Mouse (Mus musculus) intestine, postnatal 0 days (tissue): ENCODE measurements around the gene Ncor1. TPM values are rescaled to one million over a fixed set of nuclear protein-coding genes. Genes with fewer than 3 reads are reported as not detected.

Experiments
- ATAC-seq: fragments of 200-750 bp; cut with Nextera tagmentation; 2 replicates; pipeline ENCODE4 v1.8.0; 2017; ENCODE audit warnings: mild to moderate bottlenecking, moderate TSS enrichment, moderate library complexity
- H3K27ac ChIP-seq: fragments of 300-500 bp; sonication (generic); 2 replicates; pipeline ENCODE4 v1.5.1; 2014; ENCODE audit warnings: mild to moderate bottlenecking, low read depth, low read length, moderate library complexity
- H3K27me3 ChIP-seq: fragments of 300-500 bp; sonication (generic); replicated peaks from 2 replicates; pipeline ENCODE4 v1.6.1; 2014; ENCODE audit warnings: low read length, mixed read lengths; ENCODE audit not compliant: control insufficient read depth, insufficient read depth
- H3K36me3 ChIP-seq: fragments of 300-500 bp; sonication (generic); 2 replicates; pipeline ENCODE4 v1.6.1; 2014; ENCODE audit warnings: mild to moderate bottlenecking, moderate library complexity; ENCODE audit not compliant: control insufficient read depth, insufficient read depth
- H3K4me1 ChIP-seq: fragments of 300-500 bp; sonication (generic); replicated peaks from 2 replicates; pipeline ENCODE4 v1.6.1; 2014; ENCODE audit warnings: antibody characterized with exemption, low read length, mixed read lengths; ENCODE audit not compliant: control insufficient read depth, insufficient read depth
- H3K4me2 ChIP-seq: fragments of 300-500 bp; sonication (generic); replicated peaks from 2 replicates; pipeline ENCODE4 v1.6.1; 2014; ENCODE audit warnings: low read depth, mild to moderate bottlenecking, moderate library complexity
- H3K4me3 ChIP-seq: fragments of 300-500 bp; sonication (generic); 2 replicates; pipeline ENCODE4 v1.5.1; 2014; ENCODE audit warnings: low read depth, low read length
- H3K9ac ChIP-seq: fragments of 300-500 bp; sonication (generic); 2 replicates; pipeline ENCODE4 v1.6.1; 2014; ENCODE audit warnings: mild to moderate bottlenecking, low read depth, low read length
- H3K9me3 ChIP-seq: fragments of 300-500 bp; sonication (generic); 2 replicates; pipeline ENCODE4 v1.6.1; 2016; ENCODE audit warnings: mixed run types; ENCODE audit not compliant: control insufficient read depth
- CTCF ChIP-seq: sonication (generic); IDR thresholded peaks from 2 replicates; pipeline ENCODE4 v1.5.1; 2016; ENCODE audit warnings: low read depth, mild to moderate bottlenecking, control low read depth, antibody characterized with exemption, moderate library complexity
- WGBS: fragments of 180-500 bp; shearing (Covaris S2); extraction: QIAGEN DNeasy Blood & Tissue Kit; methylation state at CpG from one replicate; pipeline ENCODE4 v1.1.7; 2014; 5-methylcytosine and 5-hydroxymethylcytosine counted together
- polyA plus RNA-seq: library from polyadenylated mRNA; unstranded; fragments of >200 nt; fragmentation: Nextera tagmentation; extraction: Ambion mirVana; gene quantifications from 2 replicates; pipeline ENCODE4 v1.2.1, GENCODE M21; 2015

The Ncor1 gene
- polyA plus RNA-seq, 1 experiment from 2014 or later: 114 TPM

DNA sequence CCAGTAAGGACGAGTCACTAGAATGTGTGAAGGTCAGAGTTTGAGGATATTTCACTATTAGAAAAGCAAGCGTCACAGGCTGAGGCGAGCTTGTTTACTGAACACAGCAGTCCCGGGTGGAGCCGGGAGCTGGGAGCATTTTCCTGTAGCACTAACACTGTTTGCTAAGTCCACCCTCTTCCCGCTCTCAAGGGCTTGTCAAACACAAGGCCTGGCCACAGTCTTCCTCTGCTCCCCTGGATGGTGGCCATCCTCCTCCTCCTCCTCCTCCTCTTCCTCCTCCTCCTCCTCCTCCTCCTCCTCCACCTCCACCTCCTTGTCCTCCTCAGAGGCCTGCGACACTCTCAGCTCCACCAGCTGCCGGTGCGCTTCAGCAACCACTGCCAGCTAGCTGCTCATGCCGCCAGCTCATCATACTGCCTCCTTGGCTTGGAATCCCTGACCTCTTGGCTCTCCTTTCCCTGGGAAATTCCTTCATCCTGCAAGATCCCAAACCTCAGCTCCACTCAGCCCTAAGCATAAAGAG is 37.0 kb upstream of the Ncor1 start:
- Histone ChIP-seq H3K9me3 (no peaks in the 10 kb centered on the region), H3K27ac (peak overlapping the region; percentile 86), H3K4me3 (no peak overlapping the region), H3K27me3 (no peaks in the 10 kb centered on the region), H3K4me1 (peaks cover 14% of the 10 kb centered on the region), H3K36me3 (no peaks in the 10 kb centered on the region), H3K9ac (0 out of 2 replicates have a peak overlapping the region, but pooled peaks have one; percentile 22), H3K4me2 (peak overlapping the region; percentile 46)
- no peak for TF ChIP-seq CTCF
- ATAC-seq: peak; percentile 31
- 15% methylated on average over 9 of the region's 10 CpGs for WGBS

DNA sequence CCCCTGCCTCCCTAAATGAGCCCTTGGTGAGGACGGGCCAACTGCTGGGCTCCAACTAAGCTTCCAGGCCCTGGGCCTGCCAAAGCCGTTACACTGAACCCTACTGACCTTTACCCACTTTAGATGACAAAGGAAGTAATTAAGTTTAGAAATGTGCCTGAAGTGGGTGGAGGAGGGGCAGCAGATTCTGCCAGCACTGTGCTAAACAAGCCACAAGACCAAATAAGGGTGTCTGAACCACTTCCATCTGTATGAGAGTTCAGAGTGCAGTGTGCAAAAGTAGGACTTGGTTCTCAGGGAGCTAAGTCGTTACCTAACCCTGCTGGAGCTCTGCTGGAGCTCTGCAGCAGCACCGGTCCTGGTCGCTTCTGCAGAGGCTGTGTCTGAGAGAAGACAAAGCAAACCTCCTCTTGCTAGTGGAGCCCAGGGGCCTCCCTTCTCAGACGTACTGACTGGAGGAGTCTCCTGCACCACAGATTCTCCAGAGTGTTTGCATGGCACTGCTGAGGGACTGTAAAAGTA is 36.5 kb upstream of the Ncor1 start:
- peak; percentile 91 for ATAC-seq
- Histone ChIP-seq H3K9ac (0 out of 2 replicates have a peak overlapping the region, but pooled peaks have one; percentile 22), H3K4me3 (no peak overlapping the region)

DNA sequence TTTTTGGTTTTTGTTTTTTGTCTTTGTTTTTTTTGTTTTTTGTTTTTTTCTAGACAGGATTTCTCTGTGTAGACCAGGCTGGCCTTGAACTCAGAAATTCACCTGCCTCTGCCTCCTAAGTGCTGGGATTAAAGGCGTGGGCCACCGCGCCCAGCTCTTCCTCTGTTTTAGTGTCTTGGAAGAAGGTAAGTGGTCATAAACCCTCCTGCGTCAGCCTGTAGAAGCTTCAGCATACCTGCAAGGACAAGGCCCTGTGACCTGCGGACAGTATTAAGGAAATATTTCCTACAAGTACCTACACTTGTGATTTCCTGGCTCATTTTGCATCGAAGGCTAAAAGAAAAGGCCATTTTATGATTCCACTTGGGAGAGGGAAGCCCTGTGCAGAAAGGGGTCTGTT is 35.4 kb upstream of the Ncor1 start:
- Histone ChIP-seq H3K4me3 (no peak overlapping the region), H3K9ac (no peak overlapping the region), H3K27ac (0 out of 2 replicates have a peak overlapping the region, but pooled peaks have one; percentile 86), H3K27me3 (no peaks in the 10 kb centered on the region), H3K4me1 (peaks cover 14% of the 10 kb centered on the region), H3K9me3 (no peaks in the 10 kb centered on the region), H3K36me3 (no peaks in the 10 kb centered on the region), H3K4me2 (no peak overlapping the region)
- 86% methylated on average over 6 of the region's 6 CpGs for whole genome bisulfite sequencing
- no peak for TF ChIP-seq CTCF
- ATAC-seq: no peak

More for the DNA sequence above, 36.5 kb upstream of the Ncor1 start:
- no peaks in the 10 kb centered on the region for H3K36me3 ChIP-seq
- WGBS: under 1% methylated on average over 6 of the region's 6 CpGs
- TF ChIP-seq CTCF: no peak
- H3K4me1 ChIP-seq: peaks cover 14% of the 10 kb centered on the region
- H3K27ac ChIP-seq: peak overlapping the region; percentile 86
- peak overlapping the region; percentile 46 for H3K4me2 ChIP-seq
- no peaks in the 10 kb centered on the region for H3K27me3 ChIP-seq
- H3K9me3 ChIP-seq: no peaks in the 10 kb centered on the region

DNA sequence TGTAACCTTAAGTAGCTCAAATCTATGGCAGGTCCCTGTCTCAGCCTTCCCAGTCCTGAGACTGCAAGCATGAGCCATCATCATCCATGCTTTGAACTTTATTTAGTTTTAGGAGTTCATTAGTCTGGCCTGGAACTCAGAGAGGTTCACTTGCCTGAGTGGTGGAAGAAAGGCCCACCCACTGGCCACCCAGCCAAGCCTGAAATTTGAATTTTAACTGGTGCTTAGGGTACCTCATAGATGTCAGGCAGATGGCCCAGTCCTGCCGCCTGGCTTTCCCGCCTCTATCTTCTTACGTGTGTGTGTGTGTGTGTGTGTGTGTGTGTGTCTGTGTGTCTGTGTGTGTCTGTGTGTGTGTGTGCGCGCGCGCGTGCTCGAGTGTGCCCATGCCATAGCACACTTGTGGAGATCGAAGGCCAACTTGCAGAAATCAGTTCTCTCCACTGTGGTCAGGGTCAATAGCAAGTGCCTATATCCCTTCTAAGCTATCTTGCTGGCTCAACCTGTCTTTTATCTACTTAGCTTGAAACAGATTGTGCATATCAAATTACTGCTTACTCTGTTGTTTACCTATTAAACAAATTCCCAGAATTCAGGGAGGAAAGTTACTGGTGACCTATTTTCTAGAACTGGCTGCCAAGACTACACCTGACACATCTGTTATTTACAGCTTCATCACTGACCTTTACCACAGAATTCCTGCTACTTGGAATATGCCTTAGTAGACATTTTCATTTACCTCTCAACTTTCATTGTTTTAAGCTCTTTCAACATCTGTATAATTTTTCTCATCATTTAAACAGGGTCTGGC is 29.4 kb upstream of the Ncor1 start:
- no peaks in the 10 kb centered on the region for H3K4me1 ChIP-seq
- TF ChIP-seq CTCF: no peak
- WGBS: 70% methylated on average over 10 of the region's 10 CpGs
- peak; percentile 64 for ATAC-seq
- no peak overlapping the region for H3K4me2 ChIP-seq
- no peak overlapping the region for H3K4me3 ChIP-seq
- no peaks in the 10 kb centered on the region for H3K9me3 ChIP-seq
- no peaks in the 10 kb centered on the region for H3K27me3 ChIP-seq
- peak overlapping the region; percentile 16 for H3K27ac ChIP-seq
- H3K36me3 ChIP-seq: no peaks in the 10 kb centered on the region
- no peak overlapping the region for H3K9ac ChIP-seq

DNA sequence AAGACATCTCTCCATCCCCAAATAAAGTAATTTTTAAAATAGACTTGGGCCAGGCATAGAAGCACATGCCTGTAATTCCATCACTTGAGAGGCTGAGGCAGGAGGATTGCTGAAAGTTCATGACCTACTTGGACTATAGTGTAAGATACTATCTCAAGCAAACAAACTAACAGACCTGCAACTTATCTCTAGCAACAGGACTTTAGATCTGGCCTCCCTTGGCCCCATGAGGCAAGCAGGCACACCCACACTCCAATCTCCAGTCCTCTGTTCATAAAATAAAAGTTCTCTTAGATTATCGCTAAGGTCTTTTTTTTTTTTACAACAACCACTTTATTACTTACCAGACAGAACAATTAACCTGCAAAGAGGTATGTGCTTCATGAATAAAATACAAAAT is 28.6 kb upstream of the Ncor1 start:
- no peak for TF ChIP-seq CTCF
- 27% methylated on average over 1 of the region's 1 CpGs for WGBS
- no peak overlapping the region for H3K27ac ChIP-seq
- no peak overlapping the region for H3K4me2 ChIP-seq
- no peaks in the 10 kb centered on the region for H3K9me3 ChIP-seq
- no peaks in the 10 kb centered on the region for H3K27me3 ChIP-seq
- no peaks in the 10 kb centered on the region for H3K36me3 ChIP-seq
- no peak overlapping the region for H3K4me3 ChIP-seq
- no peaks in the 10 kb centered on the region for H3K4me1 ChIP-seq
- H3K9ac ChIP-seq: no peak overlapping the region
- ATAC-seq: peak; percentile 69

DNA sequence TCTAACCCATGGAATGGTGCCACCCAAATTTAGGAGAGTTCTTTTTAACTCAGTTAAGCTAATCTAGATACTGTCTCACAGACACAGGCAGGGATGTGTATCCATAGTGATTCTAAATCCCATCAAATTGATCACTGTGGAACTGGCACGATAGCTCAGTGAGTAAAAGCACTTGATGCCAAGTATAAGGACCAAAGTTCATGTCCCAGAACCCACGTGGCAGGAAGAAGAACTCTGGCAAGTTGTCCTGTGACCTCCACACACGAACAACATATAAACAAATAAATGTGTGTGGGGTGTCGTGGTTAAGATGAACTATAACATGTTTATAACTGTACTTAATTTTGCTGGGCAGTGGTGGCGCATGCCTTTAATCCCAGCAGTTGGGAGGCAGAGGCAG is 21.2 kb upstream of the Ncor1 start:
- peak overlapping the region; percentile 66; the same call in 1 of the 2 replicates for H3K27ac ChIP-seq
- no peak overlapping the region for H3K4me3 ChIP-seq
- no peak for ATAC-seq
- no peaks in the 10 kb centered on the region for H3K4me1 ChIP-seq
- H3K4me2 ChIP-seq: no peak overlapping the region
- H3K9ac ChIP-seq: no peak overlapping the region
- H3K36me3 ChIP-seq: no peaks in the 10 kb centered on the region
- H3K27me3 ChIP-seq: no peaks in the 10 kb centered on the region
- H3K9me3 ChIP-seq: no peaks in the 10 kb centered on the region
- 58% methylated on average over 5 of the region's 5 CpGs for WGBS
- TF ChIP-seq CTCF: no peak
